Mouse (Mus musculus): ENCODE data around the gene Pctp.

The Pctp gene

DNA sequence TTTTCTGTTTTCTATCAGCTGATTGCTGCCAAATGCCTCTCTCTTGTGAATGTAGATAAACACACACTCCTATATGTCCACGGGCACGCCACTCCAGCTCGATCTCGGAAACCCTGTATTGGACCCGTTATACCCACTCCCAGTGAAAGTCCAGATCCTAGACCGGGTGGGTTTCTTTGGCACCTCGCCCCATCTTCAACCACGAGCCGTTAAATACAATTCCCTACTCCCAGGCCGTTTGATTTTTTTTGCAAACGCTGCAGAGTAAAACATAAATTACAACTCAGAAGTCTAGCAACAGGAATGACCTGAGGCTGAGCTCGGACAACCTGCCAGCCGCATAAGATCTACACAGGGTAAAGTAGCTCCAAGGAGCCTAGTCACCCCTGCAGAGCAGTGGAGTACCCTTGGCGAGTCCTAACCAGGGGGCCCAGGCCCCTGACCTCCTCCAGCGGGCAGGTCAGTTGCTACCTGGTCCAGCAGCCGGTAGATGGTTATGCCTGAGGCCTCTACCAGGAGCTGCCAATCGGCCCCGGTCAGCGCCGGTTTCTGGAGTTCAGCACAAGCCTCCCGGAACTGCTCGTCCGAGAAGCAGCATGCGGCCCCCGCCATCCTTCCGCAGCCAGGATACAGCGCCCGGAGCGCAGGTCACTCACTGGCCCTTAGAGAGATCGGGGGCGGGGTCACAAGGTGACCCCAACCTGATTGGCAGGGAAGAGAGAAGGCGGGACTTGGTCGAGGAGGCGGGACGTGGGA is at the start of gene Pctp:
TSS of gene Pctp (minus strand) at position 664 of the 756 bp plus-strand sequence.
- peak; percentile 79 to 83 for DNase-seq (ENCODE audit: low spot score in 2 of 2)

DNA sequence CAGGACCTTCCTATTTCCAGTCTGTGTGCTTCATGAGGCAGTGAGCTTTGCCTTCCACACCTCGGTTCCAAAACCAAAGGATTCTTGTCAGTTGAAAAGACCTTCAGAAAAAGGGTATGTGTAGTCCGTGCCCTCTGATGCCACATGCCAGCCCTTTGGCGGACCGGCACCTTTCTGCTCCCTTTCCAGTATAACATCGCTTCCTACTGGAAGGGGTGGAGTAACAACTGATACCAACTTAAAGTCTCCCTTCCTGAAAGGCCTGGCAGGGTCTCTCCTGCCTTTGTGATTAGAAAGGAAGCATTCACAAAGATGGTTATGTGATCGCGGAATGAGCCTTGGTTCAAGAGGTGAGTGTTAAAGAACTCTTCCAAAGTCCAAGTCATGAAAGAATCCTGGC is 47.3 kb upstream of the Pctp start:
- DNase-seq (ENCODE audit: low spot score in 2 of 2), result no peak

DNA sequence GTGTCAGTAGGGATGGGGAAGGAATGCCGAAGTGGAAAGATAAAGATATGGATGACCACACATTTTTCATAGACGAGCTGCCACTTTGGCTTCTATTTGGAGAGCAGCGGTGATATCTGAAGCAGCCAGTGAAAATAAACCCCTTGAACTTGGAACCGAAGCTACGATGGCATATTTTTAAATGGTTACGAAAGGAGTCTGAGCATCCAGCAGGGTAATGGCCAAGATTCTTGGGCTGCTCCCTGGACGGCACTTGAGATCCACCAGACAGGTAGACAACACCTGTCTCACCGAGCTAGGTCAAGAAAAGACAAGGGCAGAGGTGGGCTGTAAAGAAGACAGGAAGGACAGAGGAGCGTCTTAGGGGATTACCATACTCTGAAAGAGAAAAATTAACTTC is 44.6 kb upstream of the Pctp start:
- no peak for DNase-seq (ENCODE audit: low spot score in 2 of 2)

DNA sequence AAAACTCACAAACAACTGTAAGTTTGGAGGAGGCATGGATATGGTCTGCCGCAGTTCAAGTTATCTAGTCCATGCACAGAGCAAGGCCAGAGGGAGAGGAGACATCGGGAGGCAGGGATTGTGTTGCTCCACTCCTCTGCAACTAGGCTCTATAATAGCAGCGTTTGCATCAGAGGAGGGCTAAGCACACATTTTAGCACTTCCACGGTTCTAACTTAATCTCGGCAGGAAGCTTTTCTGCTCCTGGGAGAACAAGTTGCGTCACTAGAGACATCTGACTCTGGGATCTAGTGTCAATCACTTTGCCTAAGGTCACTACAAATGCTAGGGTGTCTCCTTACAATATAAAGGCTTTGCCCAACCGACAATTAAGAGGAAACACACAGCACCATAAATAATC is 43.5 kb upstream of the Pctp start:
- DNase-seq (ENCODE audit: low spot score in 2 of 2), result no peak

DNA sequence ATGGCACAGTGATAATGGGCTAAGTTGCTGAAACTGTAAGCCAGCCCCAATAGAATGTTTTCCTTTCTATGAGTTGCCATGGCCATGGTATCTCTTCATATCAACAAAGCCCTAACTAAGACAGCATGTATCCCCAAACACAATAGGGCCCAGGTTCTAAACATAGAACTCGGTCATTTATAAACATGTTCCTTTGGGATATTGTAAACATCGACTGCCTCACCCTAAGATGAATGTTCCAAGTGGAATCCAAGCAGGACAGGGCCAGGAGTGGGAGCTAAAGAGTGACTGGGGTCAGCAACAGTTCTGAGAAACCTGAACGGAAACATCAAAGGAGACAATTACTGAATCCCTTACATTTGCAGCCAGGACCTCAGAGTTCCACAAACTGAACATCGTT is 41.8 kb upstream of the Pctp start:
- no peak for DNase-seq (ENCODE audit: low spot score in 2 of 2)

DNA sequence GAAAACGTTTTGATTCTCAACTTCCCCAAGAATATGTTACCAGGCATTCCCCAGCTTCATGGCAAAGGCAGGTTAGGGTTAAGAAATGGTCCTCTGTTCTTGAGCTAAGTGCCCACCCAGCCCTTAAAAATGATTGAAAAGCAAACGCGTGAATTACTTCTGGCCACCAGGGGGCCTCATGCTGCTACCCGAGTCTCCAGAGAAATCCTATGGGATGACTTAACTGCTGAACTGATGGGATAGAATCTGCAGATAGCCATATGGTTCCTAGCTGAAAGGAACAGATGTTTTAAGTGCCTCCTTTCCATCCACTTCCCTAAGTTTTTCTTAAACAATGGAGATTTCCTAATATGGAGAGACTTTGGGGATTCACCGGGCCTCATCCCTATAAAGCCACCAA is 35.3 kb upstream of the Pctp start:
- DNase-seq (ENCODE audit: low spot score in 2 of 2), result no peak

DNA sequence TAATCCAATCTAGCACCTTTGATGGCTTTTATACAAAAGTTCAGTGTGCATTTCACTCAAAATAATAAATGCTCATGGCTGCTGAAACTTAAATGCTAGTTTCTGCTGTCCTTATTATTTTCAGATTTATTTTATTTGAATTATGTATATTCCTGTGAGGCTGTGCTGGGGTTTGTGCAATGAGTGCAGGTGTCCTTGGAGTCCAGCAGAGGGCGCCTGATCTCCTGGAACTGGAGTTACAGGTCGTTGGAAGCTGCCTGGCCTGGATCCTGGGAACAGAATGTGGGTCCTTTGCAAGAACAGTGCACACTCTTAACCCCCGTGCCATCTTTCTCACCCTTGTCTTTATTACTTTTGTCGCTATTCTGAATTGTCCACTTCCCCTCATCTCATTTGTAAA is 33.7 kb upstream of the Pctp start:
- DNase-seq (ENCODE audit: low spot score in 2 of 2), result no peak

DNA sequence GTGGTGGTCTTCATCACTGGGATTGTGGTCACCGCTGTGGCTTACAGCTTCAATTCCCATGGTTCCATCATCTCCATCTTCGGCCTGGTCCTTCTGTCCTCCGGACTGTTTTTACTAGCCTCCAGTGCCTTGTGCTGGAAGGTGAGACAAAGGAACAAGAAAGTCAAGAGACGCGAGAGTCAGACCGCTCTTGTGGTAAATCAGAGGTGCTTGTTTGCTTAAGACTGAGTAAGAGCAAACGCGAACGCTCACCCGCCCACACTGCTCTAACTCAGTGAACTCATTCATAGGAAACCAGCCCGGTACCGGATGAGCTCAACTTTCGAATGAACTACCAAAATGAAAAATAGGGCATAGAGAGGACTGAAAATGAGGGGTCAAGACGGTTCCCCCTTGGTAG is 32.8 kb upstream of the Pctp start:
- no peak for DNase-seq (ENCODE audit: low spot score in 2 of 2)

DNA sequence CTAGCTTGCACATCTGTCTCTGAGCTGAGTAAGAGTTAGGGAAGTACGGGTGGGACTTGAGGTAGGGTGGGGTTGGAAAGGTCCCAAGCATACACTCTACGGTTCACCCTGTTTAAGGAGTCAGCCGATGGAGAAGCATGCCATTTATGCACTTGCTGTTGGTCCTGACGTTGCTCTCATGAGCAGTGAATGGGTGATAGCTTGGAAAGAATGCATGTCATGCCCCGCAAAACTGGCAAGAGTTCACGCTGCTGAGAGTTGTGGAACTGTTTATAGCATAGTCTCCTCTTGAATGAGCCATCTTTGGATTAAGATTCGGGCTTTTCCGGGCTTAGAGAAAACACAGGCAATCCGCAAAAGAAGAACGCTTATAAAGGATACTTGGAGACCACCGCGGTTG is 32.0 kb upstream of the Pctp start:
- DNase-seq (ENCODE audit: low spot score in 2 of 2), result no peak

DNA sequence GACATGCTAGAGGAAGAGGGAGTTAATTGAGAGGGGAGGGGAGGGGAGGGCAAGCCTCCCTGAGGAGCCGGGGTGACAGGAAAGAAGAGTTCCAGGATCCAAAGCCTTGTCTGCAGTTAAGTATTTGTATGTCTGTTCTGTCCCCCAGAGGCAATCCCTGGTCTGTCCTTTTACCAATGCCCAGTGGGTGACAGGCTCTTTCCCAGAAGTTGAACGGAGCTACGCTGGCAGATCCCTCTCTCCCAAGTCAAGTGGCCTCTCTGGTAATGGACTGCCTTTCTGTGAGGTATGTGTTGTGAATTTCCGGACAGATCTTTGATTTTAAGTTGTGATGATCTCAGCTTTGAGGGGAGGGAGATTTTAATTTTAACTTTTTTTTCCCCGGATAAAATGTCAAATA is 30.7 kb upstream of the Pctp start:
- DNase-seq (ENCODE audit: low spot score in 2 of 2), result no peak

DNA sequence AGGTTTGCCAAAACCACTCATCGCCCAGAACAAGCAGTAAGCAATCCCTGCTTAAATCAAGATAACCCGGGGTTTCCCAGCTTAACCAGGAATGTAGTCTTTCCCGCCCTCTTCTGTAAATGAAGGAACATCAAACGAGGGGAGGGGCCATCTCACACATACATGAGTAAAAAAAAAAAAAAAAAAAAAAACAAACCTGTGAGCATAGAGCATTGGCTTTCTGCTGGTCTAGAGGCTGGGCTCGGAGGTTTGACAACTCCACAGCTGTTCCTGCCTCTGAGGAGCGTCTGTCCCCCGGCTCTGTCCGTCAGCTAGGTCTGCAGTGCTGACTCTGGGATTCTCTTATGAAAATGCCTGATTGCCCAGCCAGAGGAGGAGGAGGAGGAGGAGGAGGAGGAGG is 30.1 kb upstream of the Pctp start:
- no peak for DNase-seq (ENCODE audit: low spot score in 2 of 2)

DNA sequence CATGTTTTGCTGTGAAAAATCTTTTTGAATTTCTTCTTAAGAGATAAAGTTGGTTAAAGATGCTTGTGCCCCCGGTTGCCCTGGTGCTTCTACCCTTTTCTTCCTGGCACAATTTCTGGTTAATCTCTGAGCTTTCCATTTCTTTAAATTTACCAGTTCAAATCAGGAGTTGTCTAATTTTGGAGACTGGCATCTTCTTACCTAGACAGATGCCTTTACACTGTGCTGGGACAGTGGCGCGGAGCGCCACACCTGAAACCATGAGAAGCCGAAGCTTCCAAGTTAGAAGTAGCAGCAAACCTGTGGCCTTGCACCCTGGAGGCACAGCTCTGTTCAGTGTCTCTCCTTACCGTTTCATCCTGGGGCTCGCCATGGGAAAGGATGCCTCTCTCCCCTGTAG is 28.4 kb upstream of the Pctp start:
- no peak for DNase-seq (ENCODE audit: low spot score in 2 of 2)

DNA sequence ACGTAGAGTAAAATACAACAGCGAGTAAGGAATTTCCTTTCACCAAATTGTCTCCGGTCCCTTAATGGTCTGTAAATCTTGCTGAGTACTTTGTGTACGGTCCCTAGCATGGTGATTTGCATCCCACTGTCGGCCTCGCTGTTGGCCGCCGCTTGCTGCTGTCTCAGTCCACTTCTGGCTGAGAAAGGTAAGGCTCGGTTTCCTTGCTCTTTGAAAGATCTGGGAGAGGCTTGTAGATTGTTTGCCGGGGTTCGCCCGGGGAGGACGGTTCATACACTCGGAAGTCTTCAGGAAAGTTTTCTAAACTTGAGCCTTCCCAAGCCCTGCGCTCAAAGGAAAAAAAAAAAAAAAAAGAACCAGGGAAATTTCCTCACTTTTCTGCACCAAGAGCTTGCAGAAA is 27.9 kb upstream of the Pctp start:
- DNase-seq (ENCODE audit: low spot score in 2 of 2), result peak; percentile 35 to 38

DNA sequence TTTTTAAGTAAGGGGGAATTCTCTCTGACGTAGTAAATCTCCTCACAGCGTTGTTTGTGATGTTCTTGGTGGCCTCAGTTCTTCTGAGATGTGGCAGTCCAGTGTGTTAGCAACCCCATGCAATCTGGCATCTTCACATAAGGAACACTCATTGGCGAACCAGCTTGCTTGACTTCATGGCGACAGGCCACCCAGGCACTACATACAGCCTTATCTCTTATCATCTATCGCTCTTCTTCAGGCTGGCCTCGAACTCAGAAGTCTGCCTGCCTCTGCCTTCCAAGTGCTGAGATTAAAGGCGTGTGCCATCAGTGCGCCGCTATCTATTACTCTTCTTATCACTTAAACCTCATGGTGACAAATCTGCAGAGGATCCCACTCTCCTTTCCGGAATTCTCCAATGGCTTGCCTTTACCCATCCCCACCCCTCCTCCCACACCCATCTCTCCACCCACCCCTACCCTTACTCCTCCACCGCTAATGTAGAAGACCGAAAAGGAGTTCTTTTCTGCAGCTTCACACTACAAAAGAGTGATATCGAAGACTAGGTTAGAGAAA is 27.2 kb upstream of the Pctp start, which contains the start of gene Tmem100:
TSS of gene Tmem100 (plus strand) at position 508 of the 558 bp plus-strand sequence.
- DNase-seq (ENCODE audit: low spot score in 2 of 2), result no peak

DNA sequence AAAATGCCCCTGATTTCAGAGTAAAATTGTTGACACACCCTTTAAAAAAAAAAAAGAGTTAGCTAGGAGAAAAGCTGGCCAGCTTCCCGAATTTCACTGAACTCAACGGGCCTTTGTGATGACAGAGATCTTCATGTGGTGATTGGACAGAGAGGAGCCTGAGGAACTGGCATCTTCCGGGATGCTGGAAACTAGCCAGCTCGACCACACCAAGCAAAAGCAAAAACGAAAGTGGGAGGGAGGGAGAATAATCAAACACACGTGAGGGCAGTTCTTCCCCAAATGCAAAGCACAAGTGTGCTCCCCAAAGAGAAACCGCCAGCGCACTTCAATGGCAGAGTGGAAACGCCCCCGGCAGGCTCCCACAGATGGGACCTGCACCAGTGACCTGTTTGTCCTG is 26.7 kb upstream of the Pctp start:
- peak; percentile 19 to 34 for DNase-seq (ENCODE audit: low spot score in 2 of 2)

DNA sequence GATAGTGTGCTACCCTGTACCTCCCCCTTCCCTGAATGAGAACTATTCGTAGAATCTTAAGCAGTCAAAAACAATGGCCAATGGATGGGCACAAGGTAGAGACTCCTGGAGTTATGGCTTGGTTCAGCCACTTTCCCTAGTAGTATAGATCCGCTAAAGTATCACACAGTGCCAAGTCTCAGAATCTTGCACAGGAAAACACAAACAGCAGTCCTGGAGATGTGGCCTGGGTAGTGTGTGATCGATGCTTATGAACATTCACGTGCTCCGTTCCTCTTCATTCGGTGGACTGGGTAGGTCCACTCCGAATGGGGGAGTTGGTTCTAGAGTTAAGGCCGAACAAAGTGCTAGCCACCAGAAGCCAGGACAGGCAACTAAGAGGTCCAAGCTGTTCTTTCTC is 26.1 kb upstream of the Pctp start:
- DNase-seq (ENCODE audit: low spot score in 2 of 2), result no peak

DNA sequence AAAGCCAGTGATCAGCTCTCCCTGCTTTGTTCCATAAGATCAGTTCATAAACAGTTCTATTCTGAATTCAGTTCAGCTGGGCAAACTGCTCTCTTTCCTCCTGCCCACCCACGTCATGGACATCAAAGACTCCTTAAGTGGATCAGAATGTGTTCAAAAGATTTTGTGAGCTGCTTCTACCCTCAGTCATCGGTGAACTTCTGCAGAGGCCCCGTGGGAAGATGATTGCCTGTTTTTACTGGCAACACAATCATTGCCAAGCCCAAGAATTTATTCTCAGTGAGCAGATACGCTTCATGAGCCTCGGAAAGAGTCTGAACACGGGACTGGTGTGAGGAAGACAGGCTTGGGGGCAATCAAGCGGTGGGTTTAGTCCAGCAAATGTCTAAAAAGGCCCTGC is 24.5 kb upstream of the Pctp start:
- DNase-seq (ENCODE audit: low spot score in 2 of 2), result no peak

DNA sequence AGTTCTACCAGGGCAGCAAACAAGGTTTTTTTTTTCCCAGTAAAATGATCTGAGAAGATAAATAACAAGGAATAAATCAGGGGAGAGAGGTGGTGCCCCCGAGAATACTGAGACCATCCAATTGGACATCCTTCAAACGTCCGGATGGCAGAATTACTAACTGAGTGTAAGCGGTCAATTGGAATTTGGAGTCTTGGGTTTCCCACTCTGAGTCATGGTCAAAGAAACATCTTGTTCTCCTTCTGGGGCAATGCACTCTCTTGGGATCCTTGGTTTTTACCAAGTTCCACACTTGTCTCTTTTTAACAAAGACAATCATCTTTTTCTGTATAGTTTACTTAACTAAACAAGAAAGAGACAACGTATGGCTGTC is 24.1 kb upstream of the Pctp start:
- DNase-seq (ENCODE audit: low spot score in 2 of 2), result no peak

DNA sequence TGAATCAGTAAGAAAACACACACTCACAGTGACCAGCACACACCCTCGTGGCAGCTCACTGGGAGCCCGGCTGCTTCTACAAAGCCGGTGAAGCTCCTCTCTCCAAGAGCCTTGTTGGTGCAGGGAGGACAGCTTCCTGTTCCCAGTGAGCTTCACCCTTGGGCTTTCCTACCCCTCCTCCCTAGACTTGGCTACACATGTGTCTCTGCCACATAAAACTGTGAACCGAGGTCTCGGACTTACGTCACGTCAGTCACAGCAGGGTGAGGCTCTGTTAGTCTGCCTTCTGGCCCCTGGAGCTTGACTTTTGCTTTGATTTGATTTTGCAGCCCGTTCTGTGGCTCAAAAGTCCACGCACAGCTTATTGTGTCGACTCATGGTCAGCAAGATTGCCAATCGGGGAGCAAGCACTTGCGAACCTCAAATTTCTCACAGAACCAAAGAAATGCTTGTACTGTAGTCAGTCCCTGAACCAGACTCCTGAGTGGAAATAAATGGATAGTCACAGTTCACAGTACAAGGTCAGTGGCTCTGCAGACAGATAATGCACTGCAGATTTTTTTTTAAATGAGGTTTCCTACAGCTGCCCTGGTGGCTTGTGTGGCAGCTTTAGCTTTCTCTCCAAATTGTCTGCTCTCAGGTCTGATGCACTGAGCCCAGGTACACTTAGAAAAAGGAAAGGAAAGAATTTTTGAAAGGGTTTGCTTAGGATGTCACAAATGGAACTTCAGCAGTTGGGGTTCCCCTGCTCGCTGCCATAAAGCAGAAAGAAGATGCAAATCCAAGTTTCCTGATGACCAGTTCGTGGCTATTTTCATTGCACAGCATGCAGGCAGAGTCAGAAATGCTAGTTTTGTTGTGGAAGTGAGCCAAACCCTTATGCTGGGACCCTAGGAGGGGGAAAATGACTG is 23.5 kb upstream of the Pctp start:
- DNase-seq (ENCODE audit: low spot score in 2 of 2), result no peak

DNA sequence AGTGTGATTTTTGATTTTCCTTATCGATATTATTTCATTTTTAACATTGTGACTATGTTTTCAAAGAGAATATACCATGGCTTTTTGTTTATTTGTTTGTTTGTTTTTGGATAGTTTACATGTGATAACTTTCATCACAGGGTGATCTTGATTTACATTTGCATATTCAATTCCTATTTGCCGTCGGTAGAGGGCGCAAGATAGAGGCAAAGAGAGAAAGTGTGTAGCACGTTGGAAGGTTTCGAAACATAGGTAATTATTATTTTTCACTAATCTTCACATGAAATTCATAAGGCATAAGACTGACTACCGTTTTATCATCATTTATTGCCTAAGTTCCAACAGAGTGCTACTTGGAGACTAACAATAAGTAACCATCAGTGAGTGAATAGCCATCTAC is 16.5 kb upstream of the Pctp start:
- DNase-seq (ENCODE audit: low spot score in 2 of 2), result no peak

DNA sequence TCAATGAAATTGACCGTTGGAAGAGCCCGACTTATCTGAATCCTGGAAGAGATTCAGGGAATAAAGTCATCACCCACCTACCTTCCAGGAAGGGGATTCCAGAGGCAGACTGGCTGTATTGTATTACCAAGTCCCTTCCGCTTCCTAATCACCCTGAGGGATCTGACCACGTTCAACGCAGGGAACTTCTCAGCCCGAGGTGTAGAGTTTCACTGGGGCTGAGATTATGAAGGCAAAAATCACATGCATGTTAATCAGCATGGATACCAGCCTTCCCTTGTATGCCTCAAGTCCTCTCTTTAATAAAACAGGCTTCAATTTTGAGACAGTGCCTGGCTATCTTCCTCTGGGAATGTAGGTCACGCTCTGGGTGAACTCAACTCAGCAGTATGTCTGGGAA is 12.6 kb upstream of the Pctp start:
- DNase-seq (ENCODE audit: low spot score in 2 of 2), result no peak

DNA sequence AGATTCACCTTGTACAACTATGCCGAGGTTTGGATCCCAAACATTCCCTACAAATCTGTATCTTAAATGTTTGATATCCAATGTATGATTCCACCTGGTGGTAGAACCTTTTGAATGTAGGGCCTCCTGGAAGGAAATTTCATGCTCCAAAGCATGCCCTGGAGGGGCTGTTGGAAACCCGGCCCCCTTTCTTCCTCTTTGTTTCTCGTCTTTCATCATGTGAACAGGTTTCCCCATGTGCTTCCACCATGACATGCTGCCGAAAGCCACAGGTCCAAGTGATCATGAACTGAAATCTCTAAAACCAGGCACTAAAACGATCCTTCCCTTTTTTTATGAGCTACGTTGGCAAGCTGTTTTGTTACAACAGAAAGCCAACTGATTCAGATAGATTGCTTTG is 11.0 kb upstream of the Pctp start:
- DNase-seq (ENCODE audit: low spot score in 2 of 2), result no peak
